Mouse (Mus musculus): Measurements from ENCODE around the gene Dab1.

DNA sequence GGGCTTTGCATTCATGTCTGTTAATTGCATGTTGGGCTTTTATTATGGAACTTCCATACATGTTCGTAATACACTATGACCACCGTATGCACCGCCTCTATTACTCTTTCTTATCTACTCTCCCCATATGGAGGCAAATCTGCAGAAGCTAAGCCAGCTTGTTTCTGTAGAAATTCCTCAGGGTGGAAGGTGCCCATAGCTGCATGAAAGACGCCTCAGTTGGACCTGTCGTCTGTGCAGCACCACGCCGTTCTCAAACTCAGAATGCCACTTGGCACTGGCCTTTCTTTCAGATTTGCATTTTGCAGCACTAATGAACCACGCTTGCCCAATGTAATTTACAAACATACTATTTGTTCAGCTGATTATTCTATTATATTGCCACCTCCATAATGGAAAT lies 1150.4 kb downstream of the Dab1 start:
- TF ChIP-seq CTCF (IDR thresholded peaks at IDR 0.05; ENCODE audit: control insufficient read depth, insufficient read depth, insufficient read length), result no peak
- no peak for TF ChIP-seq USF1 (IDR thresholded peaks at IDR 0.05; ENCODE audit: low read depth)
- no peak for TF ChIP-seq MAX (IDR thresholded peaks at IDR 0.05)
- no peak for TF ChIP-seq MYOG (IDR thresholded peaks at IDR 0.05; ENCODE audit: control insufficient read depth, extremely low read depth, insufficient read length)
